Mouse (Mus musculus) lung, embryonic 14.5 days (tissue): ENCODE data around the gene Kcnj4. TPM values are rescaled to one million over a fixed set of nuclear protein-coding genes. Genes with fewer than 3 reads are reported as not detected.

Experiments
- ATAC-seq: fragments of 200-750 bp; cut with Nextera tagmentation; 2 replicates; pipeline ENCODE4 v1.8.0; 2017; ENCODE audit warnings: mild to moderate bottlenecking, moderate TSS enrichment, moderate library complexity; ENCODE audit not compliant: insufficient read depth
- DNase-seq: peaks from one replicate; pipeline ENCODE4 v3.0.0-alpha.2; 2015
- H3K27ac ChIP-seq: fragments of 300-500 bp; sonication (generic); 2 replicates; pipeline ENCODE4 v1.5.1; 2014; ENCODE audit warnings: low read depth, mild to moderate bottlenecking, moderate library complexity
- H3K27me3 ChIP-seq: fragments of 300-500 bp; sonication (generic); 2 replicates; pipeline ENCODE4 v1.6.1; 2014; ENCODE audit warnings: low read length, control low read depth; ENCODE audit not compliant: insufficient read depth
- H3K36me3 ChIP-seq: fragments of 300-500 bp; sonication (generic); 2 replicates; pipeline ENCODE4 v1.6.1; 2014; ENCODE audit warnings: control low read depth; ENCODE audit not compliant: insufficient read depth
- H3K4me1 ChIP-seq: fragments of 300-500 bp; sonication (generic); 2 replicates; pipeline ENCODE4 v1.6.1; 2014; ENCODE audit warnings: antibody characterized with exemption, control low read depth; ENCODE audit not compliant: insufficient read depth
- H3K4me2 ChIP-seq: fragments of 300-500 bp; sonication (generic); 2 replicates; pipeline ENCODE4 v1.6.1; 2014; ENCODE audit warnings: mild to moderate bottlenecking
- H3K4me3 ChIP-seq: fragments of 300-500 bp; sonication (generic); 2 replicates; pipeline ENCODE4 v1.5.1; 2014; ENCODE audit warnings: low read depth, low read length
- H3K9ac ChIP-seq: fragments of 300-500 bp; sonication (generic); 2 replicates; pipeline ENCODE4 v1.6.1; 2014
- H3K9me3 ChIP-seq: fragments of 300-500 bp; sonication (generic); 2 replicates; pipeline ENCODE4 v1.6.1; 2016; ENCODE audit warnings: low read depth, low read length, control low read depth
- CTCF ChIP-seq: IDR thresholded peaks from 2 replicates; pipeline ENCODE4 v1.5.1; 2016; ENCODE audit warnings: antibody characterized with exemption, low read depth
- WGBS: fragments of 180-500 bp; shearing (Covaris S2); extraction: QIAGEN DNeasy Blood & Tissue Kit; methylation state at CpG from one replicate; pipeline ENCODE4 v1.1.7; 2014; 5-methylcytosine and 5-hydroxymethylcytosine counted together
- polyA plus RNA-seq: library from polyadenylated mRNA; unstranded; fragments of >200 nt; fragmentation: Nextera tagmentation; extraction: Ambion mirVana; gene quantifications from 2 replicates; pipeline ENCODE4 v1.2.1, GENCODE M21; 2014

Gene Kcnj4
- polyA plus RNA-seq, 1 experiment from 2014 or later: not detected

GRCm38 (mm10) chr15:79442257-79442611 lies 62.8 kb downstream of the Kcnj4 start:
- peak overlapping the region; percentile 65 for H3K4me2 ChIP-seq
- H3K9ac ChIP-seq: peak overlapping the region; percentile 99
- H3K36me3 ChIP-seq: peaks cover 18% of the 10 kb centered on the region
- H3K9me3 ChIP-seq: no peaks in the 10 kb centered on the region
- no peak for TF ChIP-seq CTCF
- peak overlapping the region; percentile 88 for H3K4me3 ChIP-seq
- H3K4me1 ChIP-seq: peaks cover 20% of the 10 kb centered on the region
- peak overlapping the region; percentile 97 for H3K27ac ChIP-seq
- no peaks in the 10 kb centered on the region for H3K27me3 ChIP-seq
- 4% methylated on average over 6 of the region's 6 CpGs for WGBS
- DNase-seq (no peak), ATAC-seq (no peak; the same call in 1 of the 2 replicates)

GRCm38 (mm10) chr15:79441331-79442256 lies 63.4 kb downstream of the Kcnj4 start:
- H3K4me1 ChIP-seq: peaks cover 23% of the 10 kb centered on the region

GRCm38 (mm10) chr15:79440651-79441330 lies 64.2 kb downstream of the Kcnj4 start:
- peaks cover 24% of the 10 kb centered on the region for H3K4me1 ChIP-seq
- DNase-seq (no peak), ATAC-seq (peak; percentile 35; the same call in 1 of the 2 replicates)
- H3K4me3 ChIP-seq: peak overlapping the region; percentile 88
- no peaks in the 10 kb centered on the region for H3K27me3 ChIP-seq
- H3K4me2 ChIP-seq: peak overlapping the region; percentile 65
- H3K36me3 ChIP-seq: peaks cover 32% of the 10 kb centered on the region
- WGBS: 10% methylated on average over 11 of the region's 11 CpGs
- no peak for TF ChIP-seq CTCF
- H3K27ac ChIP-seq: peak overlapping the region; percentile 97
- H3K9me3 ChIP-seq: no peaks in the 10 kb centered on the region
- H3K9ac ChIP-seq: peak overlapping the region; percentile 99

More at GRCm38 (mm10) chr15:79441331-79442256, 63.4 kb downstream of the Kcnj4 start:
- H3K27ac ChIP-seq: peak overlapping the region; percentile 97
- H3K9ac ChIP-seq: peak overlapping the region; percentile 99
- TF ChIP-seq CTCF: no peak
- WGBS: under 1% methylated on average over 87 of the region's 107 CpGs
- DNase-seq: peak; percentile 86
- H3K36me3 ChIP-seq: peaks cover 24% of the 10 kb centered on the region
- H3K27me3 ChIP-seq: no peaks in the 10 kb centered on the region
- H3K4me3 ChIP-seq: peak overlapping the region; percentile 88
- peak overlapping the region; percentile 65 for H3K4me2 ChIP-seq
- peak; percentile 59 for ATAC-seq
- no peaks in the 10 kb centered on the region for H3K9me3 ChIP-seq

- peaks cover 38% of the 10 kb centered on the region for H3K36me3 ChIP-seq
- H3K4me1 ChIP-seq: peaks cover 29% of the 10 kb centered on the region
- H3K4me3 ChIP-seq: peak overlapping the region; percentile 88
- WGBS: 60% methylated on average over 4 of the region's 4 CpGs
- no peak for TF ChIP-seq CTCF
- H3K4me2 ChIP-seq: peak overlapping the region; percentile 65
- H3K9ac ChIP-seq: peak overlapping the region; percentile 99; the same call in 1 of the 2 replicates
- H3K27me3 ChIP-seq: no peaks in the 10 kb centered on the region
- no peaks in the 10 kb centered on the region for H3K9me3 ChIP-seq
- no peak for ATAC-seq
- H3K27ac ChIP-seq: 0 out of 2 replicates have a peak overlapping the region, but pooled peaks have one; percentile 15
- no peak for DNase-seq
Measured at GRCm38 (mm10) chr15:79440223-79440622, 64.8 kb downstream of the Kcnj4 start.

DNA sequence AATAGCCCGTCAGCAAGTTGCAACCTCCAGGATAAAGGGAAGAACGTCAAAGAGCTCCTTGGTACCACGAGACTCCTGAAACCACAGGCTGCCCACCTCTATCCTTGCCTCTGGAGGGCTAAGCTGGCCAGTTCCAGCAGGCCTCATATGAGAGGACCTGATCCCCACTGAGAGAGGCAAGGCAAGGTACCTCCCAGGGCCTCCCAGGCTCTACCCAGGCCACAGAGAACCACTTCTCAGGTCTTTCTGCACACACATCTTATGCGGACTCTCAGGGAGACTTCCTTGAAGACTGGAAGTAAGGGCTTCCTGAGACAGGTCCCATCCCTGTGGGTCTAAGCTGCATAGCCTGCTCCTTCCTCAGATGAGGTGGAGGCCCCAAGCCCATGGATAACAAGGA lies 65.7 kb downstream of the Kcnj4 start:
- Histone ChIP-seq H3K27me3 (no peaks in the 10 kb centered on the region), H3K4me2 (peak overlapping the region; percentile 65), H3K4me3 (peak overlapping the region; percentile 88; the same call in 1 of the 2 replicates), H3K27ac (no peak overlapping the region), H3K9ac (no peak overlapping the region; the same call in 1 of the 2 replicates), H3K9me3 (no peaks in the 10 kb centered on the region), H3K36me3 (peaks cover 46% of the 10 kb centered on the region), H3K4me1 (peaks cover 31% of the 10 kb centered on the region)
- ATAC-seq (no peak), DNase-seq (no peak)
- TF ChIP-seq CTCF: no peak
- WGBS: 69% methylated on average over 4 of the region's 4 CpGs

DNA sequence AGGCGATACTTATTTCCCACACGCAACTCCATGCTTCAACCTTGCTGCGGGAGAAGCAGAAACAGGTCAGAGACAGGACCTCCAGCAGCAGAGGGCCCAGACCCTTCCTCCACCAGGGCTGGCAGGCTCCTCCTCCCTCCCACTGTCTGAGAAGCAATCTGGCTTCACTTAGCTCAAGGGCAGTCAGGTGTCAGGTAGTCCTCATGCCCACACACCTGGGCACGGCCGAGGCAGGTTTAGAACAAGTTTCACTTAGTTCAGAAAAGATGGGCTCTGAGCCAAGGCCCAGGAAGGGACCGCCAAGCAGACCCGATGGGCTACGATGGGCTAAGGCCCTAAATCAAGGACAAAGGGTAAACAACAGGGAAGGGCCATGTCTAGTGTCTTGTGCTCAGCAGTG lies 66.2 kb downstream of the Kcnj4 start:
- peaks cover 51% of the 10 kb centered on the region for H3K36me3 ChIP-seq
- DNase-seq (no peak), ATAC-seq (no peak)
- no peak for TF ChIP-seq CTCF
- no peaks in the 10 kb centered on the region for H3K9me3 ChIP-seq
- H3K9ac ChIP-seq: peak overlapping the region; percentile 23; the same call in 1 of the 2 replicates
- H3K4me2 ChIP-seq: peak overlapping the region; percentile 65; the same call in 1 of the 2 replicates
- peaks cover 31% of the 10 kb centered on the region for H3K4me1 ChIP-seq
- H3K4me3 ChIP-seq: no peak overlapping the region
- WGBS: 61% methylated on average over 8 of the region's 8 CpGs
- no peaks in the 10 kb centered on the region for H3K27me3 ChIP-seq
- 0 out of 2 replicates have a peak overlapping the region, but pooled peaks have one; percentile 1 for H3K27ac ChIP-seq
